Mouse (Mus musculus) embryonic fibroblast, embryonic 13.5 days (primary cell): Measurements from ENCODE around the gene L1cam.

Experiments
- CTCF ChIP-seq: IDR thresholded peaks from 2 replicates; pipeline ENCODE4 v1.5.1; 2011; ENCODE audit warnings: mild to moderate bottlenecking, control low read depth, low read length, moderate library complexity, borderline replicate concordance; ENCODE audit not compliant: insufficient read depth
- POLR2A ChIP-seq: IDR thresholded peaks from 2 replicates; pipeline ENCODE4 v1.6.1; 2011; ENCODE audit warnings: low read depth, mild to moderate bottlenecking, control low read depth, low read length, moderate library complexity

GRCm38 (mm10) chrX:73881036-73881427, 14.9 kb downstream of the L1cam start:
- TF ChIP-seq CTCF (no peak), POLR2A (no peak)
